Mouse (Mus musculus): ENCODE data around the gene Dync1i1. TPM values are rescaled to one million over a fixed set of nuclear protein-coding genes. Genes with fewer than 3 reads are reported as not detected.

Dync1i1 gene
- polyA plus RNA-seq, 1 experiment: 3.9 TPM

DNA sequence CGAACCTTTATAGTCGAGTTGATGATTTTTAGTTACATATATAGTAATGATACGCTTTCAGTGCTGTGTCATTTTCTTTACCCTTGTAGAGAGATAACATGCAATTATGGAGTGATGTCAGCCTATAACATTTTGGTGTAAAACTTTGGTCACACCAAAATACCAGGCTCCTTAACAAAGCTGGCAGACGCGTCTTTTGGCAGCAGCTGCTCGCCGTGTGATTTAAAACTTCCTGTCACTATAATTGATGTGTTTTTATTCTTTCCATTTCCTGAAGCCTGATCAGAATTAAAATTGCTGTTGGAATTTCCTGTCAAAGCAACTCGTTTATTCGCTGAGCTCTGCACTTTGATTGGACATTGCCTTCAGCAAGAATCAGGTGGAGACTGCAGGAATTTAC, 103.7 kb downstream of the Dync1i1 start:
- no peak for TF ChIP-seq MAX (IDR thresholded peaks at IDR 0.05; ENCODE audit: low read depth)
- TF ChIP-seq POLR2A (IDR thresholded peaks at IDR 0.05; ENCODE audit: insufficient read length, low read depth): no peak
- TF ChIP-seq MYOD1 (IDR thresholded peaks at IDR 0.05; ENCODE audit: control insufficient read depth in 1 of 3, insufficient read length in 2 of 3, low read depth in 2 of 3): no peak
- TF ChIP-seq USF1 (IDR thresholded peaks at IDR 0.05; ENCODE audit: low read depth): no peak
- TF ChIP-seq REST (IDR thresholded peaks at IDR 0.05; ENCODE audit: insufficient read depth, insufficient read length): no peak
- no peak for TF ChIP-seq POLR2AphosphoS2 (IDR thresholded peaks at IDR 0.05; ENCODE audit: insufficient read length, low read depth)
- no peak for TF ChIP-seq TCF12 (IDR thresholded peaks at IDR 0.05; ENCODE audit: insufficient read depth, poor library complexity, severe bottlenecking)
- Histone ChIP-seq H3ac (ENCODE audit: control insufficient read depth, insufficient read length) (no peak overlapping the region), H3K27me3 (ENCODE audit: control insufficient read depth, insufficient read depth, insufficient read length) (no peaks in the 10 kb centered on the region), H3K36me3 (ENCODE audit: control insufficient read depth, insufficient read depth) (no peaks in the 10 kb centered on the region), H3K4me2 (ENCODE audit: low read depth) (no peak overlapping the region), H3K4me3 (no peak overlapping the region), H3K79me2 (ENCODE audit: control insufficient read depth, insufficient read depth) (no peaks in the 10 kb centered on the region)

- TF ChIP-seq TCF3 (IDR thresholded peaks at IDR 0.05; ENCODE audit: insufficient read length, low read depth): no peak
- TF ChIP-seq REST (IDR thresholded peaks at IDR 0.05; ENCODE audit: insufficient read depth, insufficient read length): no peak
- TF ChIP-seq MYOG (IDR thresholded peaks at IDR 0.05; ENCODE audit: control insufficient read depth in 1 of 3, insufficient read depth in 1 of 3, insufficient read length in 2 of 3, low read depth in 2 of 3): no peak
- no peak for TF ChIP-seq POLR2AphosphoS2 (IDR thresholded peaks at IDR 0.05; ENCODE audit: insufficient read length, low read depth)
- no peak for TF ChIP-seq E2F4 (IDR thresholded peaks at IDR 0.05; ENCODE audit: insufficient read depth)
- TF ChIP-seq USF1 (IDR thresholded peaks at IDR 0.05; ENCODE audit: low read depth): no peak
- TF ChIP-seq POLR2A (IDR thresholded peaks at IDR 0.05; ENCODE audit: insufficient read length, low read depth): no peak
- no peak for TF ChIP-seq MYOD1 (IDR thresholded peaks at IDR 0.05; ENCODE audit: control insufficient read depth in 1 of 3, insufficient read length in 2 of 3, low read depth in 2 of 3)
- TF ChIP-seq TCF12 (IDR thresholded peaks at IDR 0.05; ENCODE audit: insufficient read depth, poor library complexity, severe bottlenecking): no peak
- no peak for TF ChIP-seq MAX (IDR thresholded peaks at IDR 0.05; ENCODE audit: low read depth)
- no peak for TF ChIP-seq CEBPB (IDR thresholded peaks at IDR 0.05; ENCODE audit: insufficient read depth, poor library complexity, severe bottlenecking)
- TF ChIP-seq SRF (IDR thresholded peaks at IDR 0.05; ENCODE audit: control insufficient read depth, insufficient read length, low read depth): no peak
- Histone ChIP-seq H3K4me2 (ENCODE audit: low read depth) (no peak overlapping the region), H3K36me3 (ENCODE audit: control insufficient read depth, insufficient read depth) (no peaks in the 10 kb centered on the region), H3K27me3 (ENCODE audit: control insufficient read depth, insufficient read depth, insufficient read length) (no peaks in the 10 kb centered on the region), H3K79me2 (ENCODE audit: control insufficient read depth, insufficient read depth) (no peaks in the 10 kb centered on the region), H3K4me3 (no peak overlapping the region), H3ac (ENCODE audit: control insufficient read depth, insufficient read length) (no peak overlapping the region)
These were observed 105.3 kb downstream of the Dync1i1 start for GRCm38 (mm10) chr6:5830717-5831116.

DNA sequence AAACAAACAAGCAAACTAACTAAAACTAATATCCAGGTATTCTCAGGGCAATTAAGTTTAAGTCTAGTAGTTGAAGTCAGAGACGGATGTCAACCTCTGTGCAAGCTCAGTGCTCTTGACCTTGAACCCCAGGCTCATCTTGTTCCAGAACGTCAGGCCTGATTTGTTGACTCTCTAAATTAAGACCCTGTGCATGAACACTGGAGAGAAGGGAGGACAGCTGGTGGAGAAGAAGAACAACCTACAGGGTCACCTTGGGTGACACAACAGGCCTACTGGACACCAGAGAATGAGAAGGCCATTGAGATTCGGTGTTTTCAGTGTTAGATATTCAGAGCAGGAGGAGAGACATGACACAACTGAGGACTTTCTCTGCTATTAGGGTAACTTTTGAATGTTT, 105.8 kb downstream of the Dync1i1 start:
- H3K79me2 ChIP-seq (ENCODE audit: control insufficient read depth, insufficient read depth): no peaks in the 10 kb centered on the region
- no peak overlapping the region for H3K4me3 ChIP-seq
- TF ChIP-seq E2F4 (IDR thresholded peaks at IDR 0.05; ENCODE audit: insufficient read depth): no peak
- no peak for TF ChIP-seq SRF (IDR thresholded peaks at IDR 0.05; ENCODE audit: control insufficient read depth, insufficient read length, low read depth)
- no peak for TF ChIP-seq MYOG (IDR thresholded peaks at IDR 0.05; ENCODE audit: control insufficient read depth in 1 of 3, insufficient read depth in 1 of 3, insufficient read length in 2 of 3, low read depth in 2 of 3)
- TF ChIP-seq MYOD1 (IDR thresholded peaks at IDR 0.05; ENCODE audit: control insufficient read depth in 1 of 3, insufficient read length in 2 of 3, low read depth in 2 of 3): no peak
- no peak for TF ChIP-seq TCF12 (IDR thresholded peaks at IDR 0.05; ENCODE audit: insufficient read depth, poor library complexity, severe bottlenecking)
- no peak for TF ChIP-seq REST (IDR thresholded peaks at IDR 0.05; ENCODE audit: insufficient read depth, insufficient read length)
- no peak for TF ChIP-seq TCF3 (IDR thresholded peaks at IDR 0.05; ENCODE audit: insufficient read length, low read depth)
- TF ChIP-seq CEBPB (IDR thresholded peaks at IDR 0.05; ENCODE audit: insufficient read depth, poor library complexity, severe bottlenecking): no peak
- H3K36me3 ChIP-seq (ENCODE audit: control insufficient read depth, insufficient read depth): no peaks in the 10 kb centered on the region
- no peak overlapping the region for H3K4me2 ChIP-seq (ENCODE audit: low read depth)
- H3K27me3 ChIP-seq (ENCODE audit: control insufficient read depth, insufficient read depth, insufficient read length): no peaks in the 10 kb centered on the region
- H3ac ChIP-seq (ENCODE audit: control insufficient read depth, insufficient read length): no peak overlapping the region

GRCm38 (mm10) chr6:5832838-5833237, 107.4 kb downstream of the Dync1i1 start:
- H3ac ChIP-seq (ENCODE audit: control insufficient read depth, insufficient read length): no peak overlapping the region
- no peaks in the 10 kb centered on the region for H3K36me3 ChIP-seq (ENCODE audit: control insufficient read depth, insufficient read depth)
- no peak overlapping the region for H3K4me3 ChIP-seq
- no peaks in the 10 kb centered on the region for H3K27me3 ChIP-seq (ENCODE audit: control insufficient read depth, insufficient read depth, insufficient read length)
- H3K4me2 ChIP-seq (ENCODE audit: low read depth): no peak overlapping the region
- TF ChIP-seq POLR2AphosphoS2 (IDR thresholded peaks at IDR 0.05; ENCODE audit: insufficient read length, low read depth) (no peak), E2F4 (IDR thresholded peaks at IDR 0.05; ENCODE audit: insufficient read depth) (no peak), SRF (IDR thresholded peaks at IDR 0.05; ENCODE audit: control insufficient read depth, insufficient read length, low read depth) (no peak), CEBPB (IDR thresholded peaks at IDR 0.05; ENCODE audit: insufficient read depth, poor library complexity, severe bottlenecking) (no peak), REST (IDR thresholded peaks at IDR 0.05; ENCODE audit: insufficient read depth, insufficient read length) (no peak)
- no peaks in the 10 kb centered on the region for H3K79me2 ChIP-seq (ENCODE audit: control insufficient read depth, insufficient read depth)

GRCm38 (mm10) chr6:5842466-5842865, 117.0 kb downstream of the Dync1i1 start:
- Histone ChIP-seq H3K4me3 (no peak overlapping the region), H3K79me2 (ENCODE audit: control insufficient read depth, insufficient read depth) (no peaks in the 10 kb centered on the region), H3ac (ENCODE audit: control insufficient read depth, insufficient read length) (no peak overlapping the region), H3K27me3 (ENCODE audit: control insufficient read depth, insufficient read depth, insufficient read length) (no peaks in the 10 kb centered on the region), H3K4me2 (ENCODE audit: low read depth) (no peak overlapping the region), H3K36me3 (ENCODE audit: control insufficient read depth, insufficient read depth) (no peaks in the 10 kb centered on the region)
- TF ChIP-seq TCF3 (IDR thresholded peaks at IDR 0.05; ENCODE audit: insufficient read length, low read depth) (no peak), TCF12 (IDR thresholded peaks at IDR 0.05; ENCODE audit: insufficient read depth, poor library complexity, severe bottlenecking) (no peak), MYOD1 (IDR thresholded peaks at IDR 0.05; ENCODE audit: control insufficient read depth in 1 of 3, insufficient read length in 2 of 3, low read depth in 2 of 3) (no peak), SRF (IDR thresholded peaks at IDR 0.05; ENCODE audit: control insufficient read depth, insufficient read length, low read depth) (no peak), POLR2A (IDR thresholded peaks at IDR 0.05; ENCODE audit: insufficient read length, low read depth) (no peak), MYOG (IDR thresholded peaks at IDR 0.05; ENCODE audit: control insufficient read depth in 1 of 3, insufficient read depth in 1 of 3, insufficient read length in 2 of 3, low read depth in 2 of 3) (no peak), POLR2AphosphoS2 (IDR thresholded peaks at IDR 0.05; ENCODE audit: insufficient read length, low read depth) (no peak)
